Mouse (Mus musculus) spleen, adult 2 months (tissue): ENCODE results near the gene Txn2. TPM values are rescaled to one million over a fixed set of nuclear protein-coding genes. Genes with fewer than 3 reads are reported as not detected.
A peak's percentile ranks its signal among the peaks of the same experiment; 100 is the strongest.
"Not testable (repeated sequence)": the region's sequence is repeated elsewhere in the genome, so short reads cannot be mapped to it uniquely, and the experiment has no call there.

Source experiments
- DNase-seq, 2 experiments: peaks; one replicate each; pipeline versions ENCODE4 v3.0.0 to v3.0.0-alpha.2; 2012 to 2021; ENCODE audit warnings: low spot score in 2 of 2, low read depth in 1 of 2
- H3K27ac ChIP-seq: fragments of 200-500 bp; 2 replicates; pipeline ENCODE4 v1.5.1; 2012; ENCODE audit warnings: low read length, inconsistent platforms; ENCODE audit not compliant: insufficient read depth
- H3K27me3 ChIP-seq: fragments of 200-500 bp; 2 replicates; pipeline ENCODE4 v1.6.1; 2012; ENCODE audit warnings: mild to moderate bottlenecking, moderate library complexity, low read length, inconsistent platforms; ENCODE audit not compliant: control insufficient read depth, insufficient read depth
- H3K36me3 ChIP-seq: fragments of 200-500 bp; 2 replicates; pipeline ENCODE4 v1.6.1; 2012; ENCODE audit warnings: mild to moderate bottlenecking, low read length, inconsistent platforms; ENCODE audit not compliant: control insufficient read depth, insufficient read depth
- H3K4me1 ChIP-seq: fragments of 200-500 bp; 2 replicates; pipeline ENCODE4 v1.6.1; 2011; ENCODE audit warnings: inconsistent platforms; ENCODE audit not compliant: control insufficient read depth, insufficient read depth, insufficient read length
- H3K4me3 ChIP-seq: fragments of 200-500 bp; 2 replicates; pipeline ENCODE4 v1.5.1; 2011; ENCODE audit warnings: mild to moderate bottlenecking, inconsistent platforms; ENCODE audit not compliant: insufficient read depth, insufficient read length; ENCODE audit errors: extremely low read depth
- CTCF ChIP-seq: fragments of 200-500 bp; IDR thresholded peaks from 2 replicates; pipeline ENCODE4 v1.5.1; 2011; ENCODE audit warnings: mild to moderate bottlenecking, inconsistent platforms; ENCODE audit not compliant: insufficient read depth, insufficient read length, insufficient replicate concordance; ENCODE audit errors: extremely low read depth
- POLR2A ChIP-seq: fragments of 200-500 bp; IDR thresholded peaks from 2 replicates; pipeline ENCODE4 v1.6.1; 2011; ENCODE audit warnings: low read depth, low read length, inconsistent platforms
- WGBS: fragments of 180-500 bp; shearing (Covaris S2); methylation state at CpG from one replicate; pipeline ENCODE4 v1.1.7; 2018; 5-methylcytosine and 5-hydroxymethylcytosine counted together
- polyA plus RNA-seq: library from polyadenylated mRNA; depleted of rRNA; stranded (reverse); fragments of >200 nt; gene quantifications from 2 replicates; pipeline ENCODE4 v1.2.3, GENCODE M21; 2012; rRNA removed

Txn2 gene
- polyA plus RNA-seq, 1 experiment, result 115 TPM

GRCm38 (mm10) chr15:77874310-77874709 is 54.5 kb downstream of the Txn2 start:
- Histone ChIP-seq H3K27ac (no peak overlapping the region), H3K27me3 (no peaks in the 10 kb centered on the region), H3K4me1 (no peaks in the 10 kb centered on the region; the same call in 1 of the 2 replicates), H3K36me3 (no peaks in the 10 kb centered on the region), H3K4me3 (no peak overlapping the region)
- TF ChIP-seq CTCF (no peak), POLR2A (no peak)
- 60% methylated on average over 4 of the region's 4 CpGs for WGBS
- no peak for DNase-seq

- Histone ChIP-seq H3K27me3 (no peaks in the 10 kb centered on the region), H3K4me1 (no peaks in the 10 kb centered on the region; the same call in 1 of the 2 replicates), H3K27ac (no peak overlapping the region), H3K36me3 (no peaks in the 10 kb centered on the region), H3K4me3 (no peak overlapping the region)
- DNase-seq, result no peak
- WGBS, result 87% methylated on average over 2 of the region's 2 CpGs
- no peak for TF ChIP-seq POLR2A
- TF ChIP-seq CTCF, result no peak
Measured at GRCm38 (mm10) chr15:77873564-77873963, 55.2 kb downstream of the Txn2 start.

GRCm38 (mm10) chr15:77872996-77873395 is 55.8 kb downstream of the Txn2 start:
- Histone ChIP-seq H3K4me1 (no peaks in the 10 kb centered on the region; the same call in 1 of the 2 replicates), H3K27ac (no peak overlapping the region), H3K36me3 (no peaks in the 10 kb centered on the region), H3K27me3 (no peaks in the 10 kb centered on the region), H3K4me3 (no peak overlapping the region)
- no peak for DNase-seq
- TF ChIP-seq POLR2A (no peak), CTCF (no peak)
- 90% methylated on average over 3 of the region's 3 CpGs for WGBS

- Histone ChIP-seq H3K36me3 (no peaks in the 10 kb centered on the region), H3K27me3 (no peaks in the 10 kb centered on the region), H3K27ac (no peak overlapping the region), H3K4me1 (no peaks in the 10 kb centered on the region; the same call in 1 of the 2 replicates), H3K4me3 (no peak overlapping the region)
- TF ChIP-seq POLR2A (no peak), CTCF (no peak)
- 95% methylated on average over 5 of the region's 5 CpGs for WGBS
- DNase-seq, result no peak
Measured at GRCm38 (mm10) chr15:77868340-77868739, 60.5 kb downstream of the Txn2 start.

- not testable (repeated sequence) for H3K36me3 ChIP-seq, H3K27me3 ChIP-seq, H3K4me1 ChIP-seq, H3K4me3 ChIP-seq, DNase-seq
- H3K27ac ChIP-seq, result 0 out of 2 replicates have a peak overlapping the region, but pooled peaks have one; percentile 44
- WGBS, result 75% methylated on average over 8 of the region's 10 CpGs
Measured at GRCm38 (mm10) chr15:77867231-77867968, 61.4 kb downstream of the Txn2 start.

GRCm38 (mm10) chr15:77866583-77867220 is 62.1 kb downstream of the Txn2 start:
- Histone ChIP-seq H3K4me3 (no peak overlapping the region), H3K27me3 (no peaks in the 10 kb centered on the region), H3K27ac (peak overlapping the region; percentile 44; the same call in 1 of the 2 replicates), H3K4me1 (no peaks in the 10 kb centered on the region; the same call in 1 of the 2 replicates), H3K36me3 (no peaks in the 10 kb centered on the region)
- no peak for DNase-seq
- TF ChIP-seq POLR2A (no peak), CTCF (no peak)
- WGBS, result 80% methylated on average over 11 of the region's 11 CpGs

Other genes starting within 250 kb of the Txn2 start
- gene Apol7e, start 230.1 kb downstream of the Txn2 start, polyA plus RNA-seq, result 9.8 and 10.6 TPM in 2 replicates
- gene Apol9b, start 200.0 kb downstream of the Txn2 start, polyA plus RNA-seq, result 1.4 and 2.7 TPM in 2 replicates
- 4.3 and 5.9 TPM in 2 replicates for gene Apol8, start 172.0 kb downstream of the Txn2 start, polyA plus RNA-seq
- gene Myh9, start 86.8 kb downstream of the Txn2 start, polyA plus RNA-seq, result 138 and 142 TPM in 2 replicates
- gene Foxred2, start 27.7 kb upstream of the Txn2 start, polyA plus RNA-seq, result 6.4 and 7.8 TPM in 2 replicates
- gene Eif3d, start 41.8 kb upstream of the Txn2 start, polyA plus RNA-seq, result 99.6 and 103 TPM in 2 replicates
- gene Cacng2, start 191.0 kb upstream of the Txn2 start, polyA plus RNA-seq, result not detected in 2 replicates
- gene Ift27, start 245.1 kb upstream of the Txn2 start, polyA plus RNA-seq, result 27.5 and 46.2 TPM in 2 replicates